Mouse (Mus musculus) heart, embryonic 13.5 days (tissue): ENCODE measurements at regions not wholly inside any gene's neighbourhood (a gene's known extent, or its start where the extent isn't known, plus 50 kb on each side); places are given as distances from the start of the nearest gene placed in this dataset.

Experiments
- ATAC-seq: fragments of 200-750 bp; cut with Nextera tagmentation; 2 replicates; pipeline ENCODE4 v1.8.0; 2017; ENCODE audit warnings: moderate TSS enrichment; ENCODE audit not compliant: insufficient number of reproducible peaks, low FRiP score, low TSS enrichment; ENCODE audit errors: extremely low read depth
- H3K27ac ChIP-seq: fragments of 300-500 bp; sonication (generic); replicated peaks from 2 replicates; pipeline ENCODE4 v1.5.1; 2015; ENCODE audit warnings: moderate library complexity, mild to moderate bottlenecking, inconsistent platforms
- H3K27me3 ChIP-seq: fragments of 300-500 bp; sonication (generic); replicated peaks from 2 replicates; pipeline ENCODE4 v1.6.1; 2015; ENCODE audit warnings: mild to moderate bottlenecking, inconsistent platforms
- H3K36me3 ChIP-seq: fragments of 300-500 bp; sonication (generic); 2 replicates; pipeline ENCODE4 v1.6.1; 2015; ENCODE audit warnings: mild to moderate bottlenecking, inconsistent platforms
- H3K4me1 ChIP-seq: fragments of 300-500 bp; sonication (generic); 2 replicates; pipeline ENCODE4 v1.6.1; 2015; ENCODE audit warnings: inconsistent platforms
- H3K4me2 ChIP-seq: fragments of 300-500 bp; sonication (generic); 2 replicates; pipeline ENCODE4 v1.6.1; 2015; ENCODE audit warnings: inconsistent platforms, mild to moderate bottlenecking, moderate library complexity
- H3K4me3 ChIP-seq: fragments of 300-500 bp; sonication (generic); 2 replicates; pipeline ENCODE4 v1.5.1; 2015; ENCODE audit warnings: moderate library complexity, mild to moderate bottlenecking, inconsistent platforms
- H3K9ac ChIP-seq: fragments of 300-500 bp; sonication (generic); 2 replicates; pipeline ENCODE4 v1.6.1; 2015; ENCODE audit warnings: inconsistent platforms, mild to moderate bottlenecking, moderate library complexity
- H3K9me3 ChIP-seq: fragments of 300-500 bp; sonication (generic); 2 replicates; pipeline ENCODE4 v1.6.1; 2016; ENCODE audit warnings: inconsistent platforms
- WGBS: fragments of 180-500 bp; shearing (Covaris S2); methylation state at CpG from one replicate; pipeline ENCODE4 v1.1.7; 2015; ENCODE audit warnings: mixed read lengths; 5-methylcytosine and 5-hydroxymethylcytosine counted together

GRCm38 (mm10) chr1:166735545-166735944, 53.9 kb upstream of the Fmo9 start:
- no peak overlapping the region for H3K9ac ChIP-seq
- no peak for ATAC-seq
- no peaks in the 10 kb centered on the region for H3K9me3 ChIP-seq
- H3K4me1 ChIP-seq, result no peaks in the 10 kb centered on the region
- no peak overlapping the region for H3K4me2 ChIP-seq
- 48% methylated on average over 5 of the region's 5 CpGs for WGBS
- no peak overlapping the region for H3K27ac ChIP-seq
- no peaks in the 10 kb centered on the region for H3K27me3 ChIP-seq
- no peaks in the 10 kb centered on the region for H3K36me3 ChIP-seq
- no peak overlapping the region for H3K4me3 ChIP-seq

- no peak overlapping the region for H3K27ac ChIP-seq
- no peaks in the 10 kb centered on the region for H3K4me1 ChIP-seq
- ATAC-seq, result no peak
- no peaks in the 10 kb centered on the region for H3K36me3 ChIP-seq
- no peaks in the 10 kb centered on the region for H3K27me3 ChIP-seq
- no peak overlapping the region for H3K9ac ChIP-seq
- no peak overlapping the region for H3K4me2 ChIP-seq
- WGBS, result 5% methylated on average over 2 of the region's 2 CpGs
- H3K4me3 ChIP-seq, result no peak overlapping the region
- no peaks in the 10 kb centered on the region for H3K9me3 ChIP-seq
Observed at GRCm38 (mm10) chr1:166738029-166738428, 56.4 kb upstream of the Fmo9 start.

- no peaks in the 10 kb centered on the region for H3K27me3 ChIP-seq
- H3K27ac ChIP-seq, result no peak overlapping the region
- no peaks in the 10 kb centered on the region for H3K9me3 ChIP-seq
- H3K36me3 ChIP-seq, result no peaks in the 10 kb centered on the region
- 77% methylated on average over 4 of the region's 4 CpGs for WGBS
- H3K4me2 ChIP-seq, result no peak overlapping the region
- no peak for ATAC-seq
- H3K4me1 ChIP-seq, result no peaks in the 10 kb centered on the region
- no peak overlapping the region for H3K9ac ChIP-seq
- H3K4me3 ChIP-seq, result no peak overlapping the region
Observed at GRCm38 (mm10) chr1:166750236-166750635, 68.6 kb upstream of the Fmo9 start.

GRCm38 (mm10) chr1:166750777-166751176, 69.1 kb upstream of the Fmo9 start:
- H3K4me1 ChIP-seq, result no peaks in the 10 kb centered on the region
- H3K9ac ChIP-seq, result no peak overlapping the region
- H3K36me3 ChIP-seq, result no peaks in the 10 kb centered on the region
- no peaks in the 10 kb centered on the region for H3K9me3 ChIP-seq
- 76% methylated on average over 4 of the region's 4 CpGs for WGBS
- H3K27ac ChIP-seq, result no peak overlapping the region
- no peak overlapping the region for H3K4me2 ChIP-seq
- ATAC-seq, result no peak
- H3K4me3 ChIP-seq, result no peak overlapping the region
- H3K27me3 ChIP-seq, result no peaks in the 10 kb centered on the region

GRCm38 (mm10) chr1:166751436-166751835, 69.8 kb upstream of the Fmo9 start:
- no peaks in the 10 kb centered on the region for H3K4me1 ChIP-seq
- no peaks in the 10 kb centered on the region for H3K27me3 ChIP-seq
- no peak overlapping the region for H3K27ac ChIP-seq
- ATAC-seq, result no peak
- H3K36me3 ChIP-seq, result no peaks in the 10 kb centered on the region
- no peak overlapping the region for H3K4me2 ChIP-seq
- 76% methylated on average over 3 of the region's 3 CpGs for WGBS
- H3K9me3 ChIP-seq, result no peaks in the 10 kb centered on the region
- no peak overlapping the region for H3K4me3 ChIP-seq
- H3K9ac ChIP-seq, result no peak overlapping the region

GRCm38 (mm10) chr1:166752990-166753709, 71.5 kb upstream of the Fmo9 start:
- H3K9me3 ChIP-seq, result peaks cover 3% of the 10 kb centered on the region; the same call in 1 of the 2 replicates
- no peaks in the 10 kb centered on the region for H3K27me3 ChIP-seq
- no peak overlapping the region for H3K9ac ChIP-seq
- H3K4me3 ChIP-seq, result no peak overlapping the region
- no peak overlapping the region for H3K27ac ChIP-seq
- no peak for ATAC-seq
- 77% methylated on average over 6 of the region's 6 CpGs for WGBS
- H3K4me1 ChIP-seq, result no peaks in the 10 kb centered on the region
- H3K4me2 ChIP-seq, result no peak overlapping the region
- no peaks in the 10 kb centered on the region for H3K36me3 ChIP-seq

- Histone ChIP-seq H3K4me2 (no peak overlapping the region), H3K36me3 (no peaks in the 10 kb centered on the region), H3K27me3 (no peaks in the 10 kb centered on the region), H3K9me3 (peaks cover 16% of the 10 kb centered on the region; the same call in 1 of the 2 replicates), H3K27ac (no peak overlapping the region), H3K9ac (no peak overlapping the region), H3K4me1 (no peaks in the 10 kb centered on the region), H3K4me3 (no peak overlapping the region)
- WGBS, result 60% methylated on average over 2 of the region's 2 CpGs
- no peak for ATAC-seq
Observed at GRCm38 (mm10) chr1:166758987-166759386, 77.3 kb upstream of the Fmo9 start.

- ATAC-seq, result no peak
- WGBS, result 79% methylated on average over 1 of the region's 1 CpGs
- H3K36me3 ChIP-seq, result no peaks in the 10 kb centered on the region
- H3K9ac ChIP-seq, result no peak overlapping the region
- no peak overlapping the region for H3K27ac ChIP-seq
- peaks cover 7% of the 10 kb centered on the region for H3K9me3 ChIP-seq
- H3K27me3 ChIP-seq, result no peaks in the 10 kb centered on the region
- H3K4me3 ChIP-seq, result no peak overlapping the region
- H3K4me2 ChIP-seq, result no peak overlapping the region
- H3K4me1 ChIP-seq, result no peaks in the 10 kb centered on the region
Observed at GRCm38 (mm10) chr1:166773114-166773513, 91.5 kb upstream of the Fmo9 start.

- no peaks in the 10 kb centered on the region for H3K9me3 ChIP-seq
- no peak overlapping the region for H3K4me3 ChIP-seq
- no peaks in the 10 kb centered on the region for H3K36me3 ChIP-seq
- H3K4me2 ChIP-seq, result no peak overlapping the region
- ATAC-seq, result no peak
- H3K27me3 ChIP-seq, result no peaks in the 10 kb centered on the region
- H3K27ac ChIP-seq, result no peak overlapping the region
- no peaks in the 10 kb centered on the region for H3K4me1 ChIP-seq
- no peak overlapping the region for H3K9ac ChIP-seq
- 46% methylated on average over 1 of the region's 1 CpGs for WGBS
Observed at GRCm38 (mm10) chr1:166782106-166782505, 100.5 kb upstream of the Fmo9 start.

- Histone ChIP-seq H3K4me3 (no peak overlapping the region), H3K27ac (no peak overlapping the region), H3K4me1 (no peaks in the 10 kb centered on the region), H3K27me3 (no peaks in the 10 kb centered on the region), H3K4me2 (no peak overlapping the region), H3K36me3 (no peaks in the 10 kb centered on the region), H3K9me3 (no peaks in the 10 kb centered on the region), H3K9ac (no peak overlapping the region)
- WGBS, result 43% methylated on average over 1 of the region's 1 CpGs
- ATAC-seq, result no peak
Observed at GRCm38 (mm10) chr1:166787945-166788344, 106.3 kb upstream of the Fmo9 start.

GRCm38 (mm10) chr1:166788824-166789399, 107.3 kb upstream of the Fmo9 start:
- Histone ChIP-seq H3K27me3 (no peaks in the 10 kb centered on the region), H3K27ac (no peak overlapping the region), H3K9ac (no peak overlapping the region), H3K9me3 (no peaks in the 10 kb centered on the region), H3K4me1 (no peaks in the 10 kb centered on the region), H3K4me2 (no peak overlapping the region), H3K36me3 (no peaks in the 10 kb centered on the region), H3K4me3 (no peak overlapping the region)
- 52% methylated on average over 1 of the region's 1 CpGs for WGBS
- no peak for ATAC-seq
